Comparison of ENCODE assay signal across 19 mouse cellular contexts in genomic region chr5:135371195-135371594, GRCm38 (mm10). TPM values are rescaled to one million over a fixed set of nuclear protein-coding genes. Genes with fewer than 3 reads are reported as not detected.
A peak's percentile ranks its signal among the peaks of the same experiment; 100 is the strongest.
DNase-seq lines count a peak whose midpoint lies in the region; ATAC-seq lines count a peak whose summit lies in the region.
"Had no signal": no experiment of that assay in that cellular context is flagged by ENCODE, and none has a peak within 500 bp of the region (broad histone marks: within the 10 kb centered on the region; RNA-seq: fewer than 3 reads in every experiment).

No protein-coding gene starts in this region.

- peak overlapping the region; percentile 94 for H3K4me2 ChIP-seq in forebrain, embryonic 12.5 days
- H3K4me2 ChIP-seq in forebrain, embryonic 16.5 days (ENCODE audit: low read length) = no peak overlapping the region
- no peak overlapping the region for H3K4me2 ChIP-seq in kidney, embryonic 14.5 days (replicated peaks; ENCODE audit: low read depth, low read length)
- H3K4me2 ChIP-seq in neural tube, embryonic 13.5 days = 0 out of 2 replicates have a peak overlapping the region, but pooled peaks have one; percentile 93

- no peaks in the 10 kb centered on the region for H3K27me3 ChIP-seq in forebrain, embryonic 12.5 days
- no peaks in the 10 kb centered on the region for H3K27me3 ChIP-seq in forebrain, embryonic 16.5 days (replicated peaks; ENCODE audit: control insufficient read depth, insufficient read depth, low read length)
- no peaks in the 10 kb centered on the region for H3K27me3 ChIP-seq in kidney, embryonic 14.5 days (ENCODE audit: control insufficient read depth, insufficient read depth, low read length)
- no peaks in the 10 kb centered on the region for H3K27me3 ChIP-seq in neural tube, embryonic 13.5 days
- H3K27me3 ChIP-seq: lung, embryonic 15.5 days; Patski had no signal

- no peaks in the 10 kb centered on the region for H3K9me3 ChIP-seq in forebrain, embryonic 12.5 days
- no peaks in the 10 kb centered on the region for H3K9me3 ChIP-seq in forebrain, embryonic 16.5 days (ENCODE audit: control insufficient read depth, low read length)
- no peaks in the 10 kb centered on the region for H3K9me3 ChIP-seq in kidney, embryonic 14.5 days (ENCODE audit: control insufficient read depth, low read length)
- no peaks in the 10 kb centered on the region for H3K9me3 ChIP-seq in neural tube, embryonic 13.5 days
- H3K9me3 ChIP-seq: lung, embryonic 15.5 days had no signal

- DNase-seq in kidney, adult 9 months = no peak
- no peak for DNase-seq in neural tube, embryonic 10.5 days (ENCODE audit: extremely low spot score, low spot score)
- DNase-seq in gastrocnemius, postnatal 10 days = no peak
- no peak for DNase-seq in urinary bladder, postnatal 36 days (ENCODE audit: low spot score in 2 of 2)
- DNase-seq: cerebellum, adult 11-12 months; heart, adult 18-20 months; kidney, adult 2 months; spleen, adult 18-20 months had no signal

- no peak overlapping the region for H3K4me3 ChIP-seq in forebrain, embryonic 12.5 days (replicated peaks)
- H3K4me3 ChIP-seq in forebrain, embryonic 16.5 days (replicated peaks; ENCODE audit: low read length) = no peak overlapping the region
- peak overlapping the region; percentile 69; the same call in 1 of the 2 replicates for H3K4me3 ChIP-seq in kidney, embryonic 14.5 days (ENCODE audit: low read length)
- H3K4me3 ChIP-seq in neural tube, embryonic 13.5 days = 0 out of 2 replicates have a peak overlapping the region, but pooled peaks have one; percentile 95

- no peak overlapping the region for H3K9ac ChIP-seq in forebrain, embryonic 12.5 days
- no peak overlapping the region for H3K9ac ChIP-seq in forebrain, embryonic 16.5 days (replicated peaks; ENCODE audit: low read depth, low read length)
- H3K9ac ChIP-seq in kidney, embryonic 14.5 days (ENCODE audit: low read depth, low read length) = no peak overlapping the region
- no peak overlapping the region for H3K9ac ChIP-seq in neural tube, embryonic 13.5 days

- WGBS in forebrain, embryonic 12.5 days = 94% methylated on average over 13 of the region's 13 CpGs
- 94% methylated on average over 13 of the region's 13 CpGs for WGBS in forebrain, embryonic 16.5 days
- 96% methylated on average over 13 of the region's 13 CpGs for WGBS in kidney, embryonic 14.5 days
- 95% methylated on average over 13 of the region's 13 CpGs for WGBS in neural tube, embryonic 13.5 days

- no peak overlapping the region for H3K27ac ChIP-seq in forebrain, embryonic 12.5 days
- H3K27ac ChIP-seq in forebrain, embryonic 16.5 days (ENCODE audit: low read length) = no peak overlapping the region
- no peak overlapping the region for H3K27ac ChIP-seq in kidney, embryonic 14.5 days (ENCODE audit: low read depth, low read length)
- H3K27ac ChIP-seq in neural tube, embryonic 13.5 days (replicated peaks) = no peak overlapping the region
- H3K27ac ChIP-seq: layer of hippocampus, adult 2 months; lung, embryonic 15.5 days had no signal

- peaks cover 46% of the 10 kb centered on the region for H3K36me3 ChIP-seq in forebrain, embryonic 12.5 days (replicated peaks)
- peaks cover 24% of the 10 kb centered on the region for H3K36me3 ChIP-seq in forebrain, embryonic 16.5 days (ENCODE audit: control insufficient read depth, insufficient read depth)
- H3K36me3 ChIP-seq in kidney, embryonic 14.5 days (ENCODE audit: control insufficient read depth, insufficient read depth, low read length) = peaks cover 43% of the 10 kb centered on the region
- H3K36me3 ChIP-seq in neural tube, embryonic 13.5 days = peaks cover 51% of the 10 kb centered on the region

- no peak for ATAC-seq in forebrain, embryonic 12.5 days (ENCODE audit: low FRiP score)
- no peak for ATAC-seq in forebrain, embryonic 16.5 days
- ATAC-seq in kidney, embryonic 14.5 days (ENCODE audit: low FRiP score, low TSS enrichment) = no peak
- ATAC-seq in neural tube, embryonic 13.5 days (ENCODE audit: low read depth) = no peak
- ATAC-seq: Patski had no signal

- peaks cover 18% of the 10 kb centered on the region for H3K4me1 ChIP-seq in forebrain, embryonic 12.5 days
- H3K4me1 ChIP-seq in forebrain, embryonic 16.5 days (replicated peaks; ENCODE audit: control insufficient read depth, insufficient read depth, low read length) = peaks cover 14% of the 10 kb centered on the region
- H3K4me1 ChIP-seq in kidney, embryonic 14.5 days (ENCODE audit: control insufficient read depth, insufficient read depth, low read length) = peaks cover 8% of the 10 kb centered on the region
- H3K4me1 ChIP-seq in neural tube, embryonic 13.5 days (replicated peaks) = peaks cover 21% of the 10 kb centered on the region

RNA-seq across cellular contexts. Expression of gene Nsun5, which starts 1.4 kb away (rescaled TPM):
- 34.9 and 35.6 TPM in 2 replicates for polyA plus RNA-seq in forebrain, embryonic 12.5 days (2016; fragmentation: Nextera tagmentation; extraction: Ambion mirVana)
- 38.0 and 41.8 TPM in 2 replicates for polyA plus RNA-seq in forebrain, embryonic 16.5 days (2015; fragmentation: Nextera tagmentation; extraction: Ambion mirVana)
- polyA plus RNA-seq in kidney, embryonic 14.5 days (2014; fragmentation: Nextera tagmentation; extraction: Ambion mirVana) = 27.1 and 29.2 TPM in 2 replicates
- 27.2 and 31.9 TPM in 2 replicates for polyA plus RNA-seq in neural tube, embryonic 13.5 days (2015; fragmentation: Nextera tagmentation; extraction: Ambion mirVana)
- total RNA-seq in gastrocnemius, postnatal 10 days (2021) = 10 to 100 TPM in 1 of 2 experiments, 1 to 10 TPM in 1; 9.6 to 12.1 TPM

RNA-seq across cellular contexts. Expression of gene Trim50, which starts 18.1 kb away (rescaled TPM):
- not detected in 2 replicates for polyA plus RNA-seq in forebrain, embryonic 12.5 days (2016; fragmentation: Nextera tagmentation; extraction: Ambion mirVana)
- not detected in 2 replicates for polyA plus RNA-seq in forebrain, embryonic 16.5 days (2015; fragmentation: Nextera tagmentation; extraction: Ambion mirVana)
- polyA plus RNA-seq in kidney, embryonic 14.5 days (2014; fragmentation: Nextera tagmentation; extraction: Ambion mirVana) = not detected in 2 replicates
- polyA plus RNA-seq in neural tube, embryonic 13.5 days (2015; fragmentation: Nextera tagmentation; extraction: Ambion mirVana) = not detected in 2 replicates
- total RNA-seq in gastrocnemius, postnatal 10 days (2021) = not detected
- total RNA-seq: common myeloid progenitor, adult 5-6 weeks; hematopoietic stem cell, adult 5-6 weeks; layer of hippocampus, adult 2 months; left cerebral cortex, adult 8-10 months; neutrophil, adult 5-6 weeks had no signal
- polyA plus RNA-seq: lung, embryonic 15.5 days; Patski had no signal

RNA-seq across cellular contexts. Expression of gene Fkbp6, which starts 21.4 kb away (rescaled TPM):
- polyA plus RNA-seq in forebrain, embryonic 12.5 days (2016; fragmentation: Nextera tagmentation; extraction: Ambion mirVana) = 0.17 TPM in 1 of 2 replicates, not detected in the other
- not detected in 2 replicates for polyA plus RNA-seq in forebrain, embryonic 16.5 days (2015; fragmentation: Nextera tagmentation; extraction: Ambion mirVana)
- not detected in 2 replicates for polyA plus RNA-seq in kidney, embryonic 14.5 days (2014; fragmentation: Nextera tagmentation; extraction: Ambion mirVana)
- 0.15 TPM in 1 of 2 replicates, not detected in the other for polyA plus RNA-seq in neural tube, embryonic 13.5 days (2015; fragmentation: Nextera tagmentation; extraction: Ambion mirVana)
- total RNA-seq in gastrocnemius, postnatal 10 days (2021) = not detected
- total RNA-seq: common myeloid progenitor, adult 5-6 weeks; hematopoietic stem cell, adult 5-6 weeks; neutrophil, adult 5-6 weeks had no signal
- polyA plus RNA-seq: lung, embryonic 15.5 days; Patski had no signal

RNA-seq across cellular contexts. Expression of gene Pom121, which starts 23.2 kb away (rescaled TPM):
- polyA plus RNA-seq in forebrain, embryonic 12.5 days (2016; fragmentation: Nextera tagmentation; extraction: Ambion mirVana) = 23.4 and 27.0 TPM in 2 replicates
- 11.4 and 11.7 TPM in 2 replicates for polyA plus RNA-seq in forebrain, embryonic 16.5 days (2015; fragmentation: Nextera tagmentation; extraction: Ambion mirVana)
- 15.5 and 20.7 TPM in 2 replicates for polyA plus RNA-seq in kidney, embryonic 14.5 days (2014; fragmentation: Nextera tagmentation; extraction: Ambion mirVana)
- polyA plus RNA-seq in neural tube, embryonic 13.5 days (2015; fragmentation: Nextera tagmentation; extraction: Ambion mirVana) = 10.8 and 13.0 TPM in 2 replicates
- total RNA-seq in gastrocnemius, postnatal 10 days (2021) = 10 to 100 TPM; 11.5 to 14.9 TPM

Comparison
In these comparisons a context has a peak if more than half of its experiments do, and no peak if none do; other contexts are left out.
1. H3K4me2 ChIP-seq: peak in forebrain, embryonic 12.5 days (single experiment) and neural tube, embryonic 13.5 days (single experiment); none in forebrain, embryonic 16.5 days (single experiment) and kidney, embryonic 14.5 days (single experiment).
2. H3K4me3 ChIP-seq: peak in kidney, embryonic 14.5 days (single experiment) and neural tube, embryonic 13.5 days (single experiment); none in forebrain, embryonic 12.5 days (single experiment) and forebrain, embryonic 16.5 days (single experiment).